Mouse (Mus musculus) embryo, embryonic 10 days (tissue): ENCODE measurements around the gene Atxn2l.
A peak's percentile ranks its signal among the peaks of the same experiment; 100 is the strongest.
"Not testable (repeated sequence)": the region's sequence is repeated elsewhere in the genome, so short reads cannot be mapped to it uniquely, and the experiment has no call there.

ENCODE experiments used
- DNase-seq: peaks from one replicate; pipeline ENCODE4 v3.0.0-alpha.2; 2015; ENCODE audit warnings: low spot score

Gene Atxn2l

GRCm38 (mm10) chr7:126491005-126491404 is 12.2 kb downstream of the Atxn2l start:
- DNase-seq: no peak

- DNase-seq: not testable (repeated sequence)
Measured at GRCm38 (mm10) chr7:126487617-126488385, 15.4 kb downstream of the Atxn2l start.

GRCm38 (mm10) chr7:126487052-126487483 is 16.2 kb downstream of the Atxn2l start, which contains the start of gene Tufm:
TSS of gene Tufm (plus strand) at chr7:126487361.
- peak; percentile 98 for DNase-seq

- DNase-seq: peak; percentile 94
Measured at GRCm38 (mm10) chr7:126482392-126482871, 20.8 kb downstream of the Atxn2l start.

GRCm38 (mm10) chr7:126481699-126482098 is 21.5 kb downstream of the Atxn2l start:
- DNase-seq: peak; percentile 46

- peak; percentile 97 for DNase-seq
Measured at GRCm38 (mm10) chr7:126474993-126475581, 28.1 kb downstream of the Atxn2l start, which contains the start of gene Sh2b1. TSS of gene Sh2b1 (minus strand) at chr7:126475424.

GRCm38 (mm10) chr7:126474486-126474955 is 28.7 kb downstream of the Atxn2l start:
- peak; percentile 9 for DNase-seq

- no peak for DNase-seq
Measured at GRCm38 (mm10) chr7:126473470-126474086, 29.7 kb downstream of the Atxn2l start.

GRCm38 (mm10) chr7:126472713-126473112 is 30.5 kb downstream of the Atxn2l start:
- no peak for DNase-seq

GRCm38 (mm10) chr7:126472306-126472705 is 30.9 kb downstream of the Atxn2l start:
- DNase-seq: no peak

GRCm38 (mm10) chr7:126471853-126472252 is 31.4 kb downstream of the Atxn2l start:
- DNase-seq: no peak

GRCm38 (mm10) chr7:126471361-126471760 is 31.9 kb downstream of the Atxn2l start:
- DNase-seq: no peak

GRCm38 (mm10) chr7:126470077-126470476 is 33.2 kb downstream of the Atxn2l start:
- DNase-seq: no peak

GRCm38 (mm10) chr7:126467834-126468627 is 35.2 kb downstream of the Atxn2l start:
- DNase-seq: no peak

- DNase-seq: peak; percentile 51
Measured at GRCm38 (mm10) chr7:126467271-126467670, 36.0 kb downstream of the Atxn2l start.

GRCm38 (mm10) chr7:126466707-126467106 is 36.5 kb downstream of the Atxn2l start:
- DNase-seq: no peak

GRCm38 (mm10) chr7:126466116-126466515 is 37.1 kb downstream of the Atxn2l start:
- no peak for DNase-seq

GRCm38 (mm10) chr7:126465246-126466030 is 37.8 kb downstream of the Atxn2l start:
- DNase-seq: no peak

GRCm38 (mm10) chr7:126464836-126465235 is 38.4 kb downstream of the Atxn2l start:
- DNase-seq: no peak

- DNase-seq: no peak
Measured at GRCm38 (mm10) chr7:126464121-126464520, 39.1 kb downstream of the Atxn2l start.

- DNase-seq: no peak
Measured at GRCm38 (mm10) chr7:126463547-126463946, 39.7 kb downstream of the Atxn2l start.
